Mouse (Mus musculus) liver, embryonic 14.5 days (tissue): ENCODE results near the gene Ssh3.

Source experiments
- CTCF ChIP-seq: IDR thresholded peaks from 2 replicates; pipeline ENCODE4 v1.5.1; 2016; ENCODE audit warnings: antibody characterized with exemption, low read depth, control low read depth
- EP300 ChIP-seq: IDR thresholded peaks from 2 replicates; pipeline ENCODE4 v1.6.1; 2016; ENCODE audit warnings: antibody characterized with exemption, low read depth

GRCm38 (mm10) chr19:4222165-4222564 lies 46.8 kb downstream of the Ssh3 start:
- no peak for TF ChIP-seq CTCF
- TF ChIP-seq EP300: no peak
